Mouse (Mus musculus) liver, embryonic 16.5 days (tissue): ENCODE results near the gene Zbtb20. TPM values are rescaled to one million over a fixed set of nuclear protein-coding genes. Genes with fewer than 3 reads are reported as not detected.
A peak's percentile ranks its signal among the peaks of the same experiment; 100 is the strongest.

Experiments used
- ATAC-seq: fragments of 200-750 bp; cut with Nextera tagmentation; 2 replicates; pipeline ENCODE4 v1.8.0; 2017; ENCODE audit warnings: low read depth, mild to moderate bottlenecking, moderate number of reproducible peaks, moderate library complexity
- H3K27ac ChIP-seq: fragments of 300-500 bp; sonication (generic); 2 replicates; pipeline ENCODE4 v1.5.1; 2014; ENCODE audit warnings: mild to moderate bottlenecking, low read length
- H3K27me3 ChIP-seq: fragments of 300-500 bp; sonication (generic); 2 replicates; pipeline ENCODE4 v1.6.1; 2014; ENCODE audit warnings: low read depth, low read length, mixed read lengths; ENCODE audit not compliant: control insufficient read depth, insufficient read depth
- H3K36me3 ChIP-seq: fragments of 300-500 bp; sonication (generic); 2 replicates; pipeline ENCODE4 v1.6.1; 2014; ENCODE audit warnings: mild to moderate bottlenecking; ENCODE audit not compliant: control insufficient read depth, insufficient read depth
- H3K4me1 ChIP-seq: fragments of 300-500 bp; sonication (generic); 2 replicates; pipeline ENCODE4 v1.6.1; 2014; ENCODE audit warnings: low read depth, low read length, mixed read lengths; ENCODE audit not compliant: control insufficient read depth
- H3K4me2 ChIP-seq: fragments of 300-500 bp; sonication (generic); 2 replicates; pipeline ENCODE4 v1.6.1; 2014; ENCODE audit warnings: low read depth, low read length, mixed read lengths
- H3K4me3 ChIP-seq: fragments of 300-500 bp; sonication (generic); 2 replicates; pipeline ENCODE4 v1.5.1; 2014; ENCODE audit warnings: low read depth, mild to moderate bottlenecking, low read length
- H3K9ac ChIP-seq: fragments of 300-500 bp; sonication (generic); 2 replicates; pipeline ENCODE4 v1.6.1; 2014; ENCODE audit warnings: low read depth, low read length
- H3K9me3 ChIP-seq: fragments of 300-500 bp; sonication (generic); replicated peaks from 2 replicates; pipeline ENCODE4 v1.6.1; 2016; ENCODE audit warnings: low read length; ENCODE audit not compliant: control insufficient read depth
- WGBS: fragments of 180-500 bp; shearing (Covaris S2); extraction: QIAGEN DNeasy Blood & Tissue Kit; methylation state at CpG from one replicate; pipeline ENCODE4 v1.1.7; 2014; ENCODE audit not compliant: insufficient replicate concordance; 5-methylcytosine and 5-hydroxymethylcytosine counted together
- polyA plus RNA-seq: library from polyadenylated mRNA; unstranded; fragments of >200 nt; fragmentation: Nextera tagmentation; extraction: Ambion mirVana; gene quantifications from 2 replicates; pipeline ENCODE4 v1.2.1, GENCODE M21; 2015

Gene Zbtb20
- polyA plus RNA-seq, 1 experiment from 2014 or later: 5.7 TPM

GRCm38 (mm10) chr16:43370496-43371020 lies 494.9 kb downstream of the Zbtb20 start:
- H3K4me1 ChIP-seq: no peaks in the 10 kb centered on the region
- WGBS: 63% methylated on average over 3 of the region's 3 CpGs
- no peak overlapping the region for H3K4me3 ChIP-seq
- no peaks in the 10 kb centered on the region for H3K9me3 ChIP-seq
- H3K27me3 ChIP-seq: no peaks in the 10 kb centered on the region
- H3K36me3 ChIP-seq: no peaks in the 10 kb centered on the region
- ATAC-seq: no peak
- no peak overlapping the region for H3K4me2 ChIP-seq
- H3K9ac ChIP-seq: no peak overlapping the region
- no peak overlapping the region for H3K27ac ChIP-seq

- Histone ChIP-seq H3K9me3 (no peaks in the 10 kb centered on the region), H3K4me3 (no peak overlapping the region), H3K4me1 (no peaks in the 10 kb centered on the region), H3K27me3 (no peaks in the 10 kb centered on the region), H3K4me2 (no peak overlapping the region), H3K9ac (no peak overlapping the region), H3K36me3 (no peaks in the 10 kb centered on the region), H3K27ac (no peak overlapping the region)
- ATAC-seq: no peak
- 36% methylated on average over 6 of the region's 6 CpGs for WGBS
Observed at GRCm38 (mm10) chr16:43376782-43377181, 501.1 kb downstream of the Zbtb20 start.

- peak; percentile 47 for ATAC-seq
- H3K4me3 ChIP-seq: no peak overlapping the region
- H3K27me3 ChIP-seq: no peaks in the 10 kb centered on the region
- H3K9me3 ChIP-seq: no peaks in the 10 kb centered on the region
- no peak overlapping the region for H3K9ac ChIP-seq
- H3K27ac ChIP-seq: no peak overlapping the region
- H3K4me1 ChIP-seq: no peaks in the 10 kb centered on the region
- 57% methylated on average over 7 of the region's 7 CpGs for WGBS
- no peak overlapping the region for H3K4me2 ChIP-seq
- H3K36me3 ChIP-seq: no peaks in the 10 kb centered on the region
Observed at GRCm38 (mm10) chr16:43379351-43380325, 504.0 kb downstream of the Zbtb20 start.

GRCm38 (mm10) chr16:43381183-43381582 lies 505.5 kb downstream of the Zbtb20 start:
- Histone ChIP-seq H3K9me3 (no peaks in the 10 kb centered on the region), H3K9ac (no peak overlapping the region), H3K27me3 (no peaks in the 10 kb centered on the region), H3K4me1 (no peaks in the 10 kb centered on the region), H3K4me2 (no peak overlapping the region), H3K4me3 (no peak overlapping the region), H3K36me3 (no peaks in the 10 kb centered on the region), H3K27ac (no peak overlapping the region)
- WGBS: 33% methylated on average over 2 of the region's 2 CpGs
- no peak for ATAC-seq

- no peaks in the 10 kb centered on the region for H3K36me3 ChIP-seq
- no peak overlapping the region for H3K4me3 ChIP-seq
- no peaks in the 10 kb centered on the region for H3K27me3 ChIP-seq
- H3K4me1 ChIP-seq: no peaks in the 10 kb centered on the region
- 64% methylated on average over 7 of the region's 7 CpGs for WGBS
- ATAC-seq: no peak
- H3K9ac ChIP-seq: no peak overlapping the region
- H3K4me2 ChIP-seq: no peak overlapping the region
- H3K27ac ChIP-seq: no peak overlapping the region
- H3K9me3 ChIP-seq: no peaks in the 10 kb centered on the region
Observed at GRCm38 (mm10) chr16:43383149-43383740, 507.6 kb downstream of the Zbtb20 start.

- H3K36me3 ChIP-seq: no peaks in the 10 kb centered on the region
- H3K4me2 ChIP-seq: no peak overlapping the region
- WGBS: 69% methylated on average over 4 of the region's 4 CpGs
- ATAC-seq: no peak
- H3K27me3 ChIP-seq: no peaks in the 10 kb centered on the region
- no peaks in the 10 kb centered on the region for H3K4me1 ChIP-seq
- H3K9ac ChIP-seq: no peak overlapping the region
- no peak overlapping the region for H3K4me3 ChIP-seq
- H3K27ac ChIP-seq: no peak overlapping the region
- H3K9me3 ChIP-seq: no peaks in the 10 kb centered on the region
Observed at GRCm38 (mm10) chr16:43384953-43385619, 509.4 kb downstream of the Zbtb20 start.

- H3K9ac ChIP-seq: no peak overlapping the region
- ATAC-seq: no peak
- WGBS: 46% methylated on average over 5 of the region's 5 CpGs
- H3K27me3 ChIP-seq: no peaks in the 10 kb centered on the region
- no peaks in the 10 kb centered on the region for H3K4me1 ChIP-seq
- no peak overlapping the region for H3K27ac ChIP-seq
- no peak overlapping the region for H3K4me2 ChIP-seq
- no peaks in the 10 kb centered on the region for H3K36me3 ChIP-seq
- no peak overlapping the region for H3K4me3 ChIP-seq
- no peaks in the 10 kb centered on the region for H3K9me3 ChIP-seq
Observed at GRCm38 (mm10) chr16:43385620-43386210, 510.0 kb downstream of the Zbtb20 start.

GRCm38 (mm10) chr16:43386426-43386825 lies 510.7 kb downstream of the Zbtb20 start:
- no peaks in the 10 kb centered on the region for H3K9me3 ChIP-seq
- H3K27ac ChIP-seq: no peak overlapping the region
- no peak overlapping the region for H3K9ac ChIP-seq
- H3K27me3 ChIP-seq: no peaks in the 10 kb centered on the region
- no peaks in the 10 kb centered on the region for H3K36me3 ChIP-seq
- no peaks in the 10 kb centered on the region for H3K4me1 ChIP-seq
- no peak overlapping the region for H3K4me2 ChIP-seq
- no peak overlapping the region for H3K4me3 ChIP-seq
- 56% methylated on average over 5 of the region's 5 CpGs for WGBS
- ATAC-seq: no peak
